Mouse (Mus musculus) cerebellum, postnatal 25 days (tissue): ENCODE results near the gene Mslnl.

Experiments used
- DNase-seq, 2 experiments: peaks; one replicate each; pipeline ENCODE4 v3.0.0; 2021; ENCODE audit warnings: mixed read lengths in 2 of 2

Gene Mslnl

DNA sequence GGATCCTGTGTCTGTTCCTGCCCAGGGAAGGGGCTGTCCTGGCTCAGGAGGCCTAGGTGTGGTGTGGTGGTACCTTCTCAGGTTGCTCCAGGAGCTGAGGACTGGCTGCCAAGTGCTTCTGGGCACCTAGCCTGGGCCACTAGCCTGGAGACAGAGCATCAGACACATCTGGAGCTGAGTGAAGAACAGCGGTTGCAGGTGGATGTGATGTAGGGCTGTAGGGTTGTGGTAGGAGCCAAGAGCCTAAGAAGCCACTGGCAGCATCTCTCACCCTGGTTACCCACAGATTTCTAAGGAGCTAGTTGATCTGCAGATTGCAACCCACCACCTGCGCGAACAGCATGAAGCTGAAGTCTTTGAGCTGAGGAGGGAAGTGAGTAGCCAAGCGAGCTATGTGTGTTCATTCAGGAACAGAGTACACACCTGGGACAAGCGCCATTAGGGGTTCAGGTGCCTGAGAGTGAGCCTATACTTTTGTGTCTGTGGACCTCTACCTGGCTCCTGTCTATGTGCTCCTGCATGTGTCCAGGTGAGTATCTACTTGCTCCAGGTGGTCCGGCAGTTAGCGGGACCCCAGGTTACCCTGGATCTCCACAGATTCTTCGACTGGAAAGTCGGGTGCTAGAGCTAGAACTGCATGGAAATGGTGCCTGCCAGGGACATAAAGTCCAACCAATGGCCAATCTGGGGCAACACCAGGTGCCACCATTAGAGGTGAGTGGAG, 51.1 kb downstream of the Mslnl start:
- DNase-seq = no peak

DNA sequence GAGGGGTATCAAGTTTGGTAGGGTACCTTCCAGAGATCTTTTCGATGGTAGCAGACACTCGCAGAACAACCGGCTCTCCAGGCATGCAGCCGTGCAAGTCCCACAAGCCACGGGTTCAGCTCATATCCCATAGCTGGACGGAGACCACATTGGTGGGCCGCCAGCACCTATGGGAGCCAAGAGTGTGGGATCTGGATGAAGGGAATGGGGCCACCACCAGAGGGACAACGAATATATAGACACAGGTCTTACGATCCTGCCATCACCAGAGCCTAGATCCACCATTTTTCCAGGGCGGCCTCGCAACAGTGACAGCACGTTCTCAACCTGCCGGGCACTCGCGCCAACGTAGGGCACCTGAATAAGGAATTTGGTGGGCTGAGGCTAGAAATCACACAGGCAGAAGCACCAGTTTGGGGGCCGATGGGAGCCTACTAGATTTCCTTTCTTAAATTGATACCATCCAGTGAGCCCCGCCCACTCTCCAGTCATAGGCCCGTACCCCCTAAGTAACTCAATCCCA, 55.5 kb downstream of the Mslnl start:
- peak in 1 of 2 experiments; percentile 33 for DNase-seq

DNA sequence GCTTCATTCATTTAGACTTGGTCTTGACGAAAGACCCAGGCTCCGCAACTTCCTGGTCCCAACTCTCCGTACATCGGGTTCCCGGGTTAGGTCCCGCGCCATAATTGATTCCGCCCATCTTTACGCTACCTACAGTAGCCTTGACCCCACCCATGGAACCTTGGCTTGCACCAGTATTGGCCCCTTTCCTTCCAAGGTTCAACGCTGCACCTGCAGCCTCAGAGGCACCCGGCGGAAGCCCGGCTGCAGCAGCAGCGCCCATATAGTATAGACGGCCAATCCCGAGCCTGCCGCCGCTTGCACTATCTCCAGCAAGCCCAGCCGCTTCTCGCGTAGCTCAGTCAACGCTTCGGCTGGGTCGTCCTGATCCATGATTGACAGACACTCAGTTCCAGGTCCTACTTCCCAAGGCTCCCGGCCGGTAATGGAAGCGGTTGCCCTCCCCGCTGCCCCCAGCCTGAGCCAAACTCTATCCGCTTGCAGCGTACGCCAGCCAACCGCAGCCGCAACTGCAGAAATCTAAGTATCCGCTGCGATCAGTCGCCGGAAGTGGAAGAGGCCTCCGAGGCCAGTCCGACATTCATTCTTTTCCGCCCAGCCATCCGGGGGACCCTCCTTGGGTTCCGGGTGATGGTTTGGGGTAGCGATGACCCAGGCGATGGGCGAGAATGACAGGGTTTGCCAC, 56.1 kb downstream of the Mslnl start:
- peak; percentile 90 to 91 for DNase-seq

DNA sequence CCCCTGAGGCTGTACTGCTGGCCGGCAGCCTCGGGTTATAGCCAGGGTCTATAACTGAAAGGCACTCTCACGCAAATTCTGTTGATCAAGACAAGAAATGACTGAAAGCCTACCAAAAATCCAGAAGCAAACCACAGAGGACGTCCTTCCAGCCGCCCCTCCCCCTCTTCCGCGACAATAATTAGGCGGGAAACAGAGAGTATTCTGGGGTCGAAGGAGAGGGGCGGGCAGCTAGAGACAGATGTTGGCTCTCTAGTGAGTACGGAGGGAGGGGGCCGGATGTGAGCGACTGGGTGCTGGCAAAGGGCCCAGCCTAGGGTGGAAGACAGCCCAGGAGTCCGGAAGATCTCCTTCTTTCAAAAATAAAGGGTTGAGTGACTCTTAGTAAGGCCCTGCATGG, 56.8 kb downstream of the Mslnl start, which contains the start of gene Fam173a:
Gene Fam173a, minus strand, starts transcription at position 287 of the 400 bp plus-strand sequence.
- DNase-seq = peak in 1 of 2 experiments; percentile 73

DNA sequence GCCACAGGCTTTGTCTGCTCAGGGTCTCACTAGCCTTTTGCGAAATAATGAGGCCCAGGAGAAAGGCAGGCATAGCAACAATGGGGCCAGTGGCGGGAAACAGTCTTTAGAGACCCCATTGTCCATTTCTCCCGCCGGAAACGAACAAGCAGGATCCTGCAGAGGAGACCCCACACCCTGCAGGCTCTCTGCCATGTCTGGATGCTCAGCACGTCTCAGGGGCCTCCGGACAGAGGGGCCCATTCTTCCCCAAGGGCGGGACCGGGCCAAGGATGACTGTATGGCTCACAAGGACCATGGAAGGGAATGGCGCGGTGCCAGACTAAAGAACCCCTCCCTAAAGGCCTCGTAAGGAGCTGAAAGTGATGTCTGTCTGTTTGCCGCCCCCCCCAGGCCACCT, 58.4 kb downstream of the Mslnl start:
- DNase-seq = peak in 1 of 2 experiments; percentile 45

DNA sequence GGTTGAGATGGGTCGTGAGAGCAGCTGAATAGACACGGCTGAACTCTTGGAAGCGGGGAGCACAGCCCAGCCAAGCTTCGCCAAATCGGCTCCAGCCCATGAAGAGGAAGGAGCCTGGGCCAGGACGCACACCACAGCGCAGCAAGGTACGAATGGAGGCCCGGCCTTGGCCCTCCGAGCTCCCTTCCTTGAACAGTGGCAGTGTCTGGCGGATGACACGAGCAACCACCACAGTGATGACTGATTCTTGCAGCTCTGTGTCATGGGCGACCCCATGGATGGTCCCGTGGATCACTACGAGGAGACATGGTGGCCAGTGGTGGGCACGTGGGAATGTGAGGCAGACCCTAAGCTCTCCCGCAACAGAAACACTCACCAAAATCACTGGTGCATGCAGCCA, 59.2 kb downstream of the Mslnl start:
- no peak for DNase-seq

DNA sequence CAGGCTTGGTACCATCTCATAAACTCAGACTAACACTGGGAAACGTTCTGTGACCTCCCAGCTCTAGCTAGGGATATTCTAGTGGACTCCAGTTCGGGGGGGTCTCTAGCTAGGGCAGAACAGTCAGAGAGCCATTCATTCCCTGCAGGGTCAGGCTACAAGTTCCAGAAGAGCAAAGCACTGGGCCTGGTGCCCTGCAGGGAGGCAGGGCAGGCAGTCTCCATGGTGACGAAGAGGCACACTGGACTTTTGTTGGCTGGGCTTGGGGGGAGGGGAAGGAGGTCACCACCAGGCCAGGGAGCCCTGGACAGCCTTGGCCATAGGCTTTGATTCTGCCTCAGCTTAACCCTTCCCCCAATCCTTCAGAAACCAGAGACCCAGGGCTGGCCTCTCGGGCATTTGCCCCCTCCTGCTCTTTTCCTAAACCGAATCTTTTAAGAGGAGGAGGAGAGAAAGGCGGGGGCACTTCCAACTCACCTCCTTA, 59.8 kb downstream of the Mslnl start, which contains the start of gene AC134908.4:
Gene AC134908.4, minus strand, starts transcription at position 51 of the 484 bp plus-strand sequence.
- DNase-seq = peak; percentile 22 to 50

DNA sequence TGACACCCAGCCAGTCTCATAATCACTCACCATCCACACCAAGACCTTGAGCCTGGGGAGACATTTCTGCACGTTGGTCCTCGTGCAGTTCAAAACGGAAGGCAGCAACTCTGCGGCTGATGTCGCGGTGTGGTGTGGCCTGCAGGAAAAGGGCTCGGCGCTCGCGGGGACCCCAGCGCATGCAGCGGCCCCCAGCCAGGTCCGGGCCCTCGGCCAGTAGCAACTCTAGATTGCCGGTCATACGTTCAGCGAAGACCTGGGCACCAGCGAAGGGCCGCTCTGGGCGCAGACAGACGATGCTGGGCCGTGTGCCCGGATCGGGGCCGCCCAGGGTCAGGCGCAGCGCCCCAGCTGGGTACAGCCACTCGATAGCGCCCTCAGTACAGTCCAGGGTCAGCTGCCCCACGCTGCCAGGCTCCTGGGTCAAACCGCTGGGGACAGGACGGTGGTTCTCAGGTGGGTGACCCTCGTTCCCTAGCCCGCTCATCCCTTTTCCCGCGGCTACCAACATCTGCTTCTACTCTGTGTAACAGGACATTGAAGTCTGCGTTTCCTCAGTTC, 60.4 kb downstream of the Mslnl start:
- DNase-seq = peak; percentile 19 to 53

DNA sequence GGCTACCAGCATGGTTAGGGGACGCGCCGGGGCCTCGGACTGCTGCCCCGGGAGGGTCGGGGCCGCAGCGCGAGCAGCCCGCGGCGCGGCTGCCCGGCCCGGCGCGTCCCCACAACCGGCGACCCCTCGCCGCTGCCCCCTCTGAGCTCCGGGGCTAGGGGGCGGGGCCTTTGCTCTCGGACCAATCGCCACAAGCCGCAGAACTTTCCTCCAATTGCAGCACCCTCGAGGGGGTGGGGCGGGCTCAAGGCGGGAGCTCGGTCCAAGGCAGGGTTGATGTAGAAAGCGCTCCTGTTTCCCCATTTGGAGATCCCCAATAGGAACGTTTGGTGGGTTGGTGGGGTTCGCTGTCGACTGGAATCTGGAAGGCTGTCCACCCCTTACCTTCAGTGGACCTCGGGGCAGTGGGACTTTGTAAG, 61.1 kb downstream of the Mslnl start, which contains the start of gene Metrn:
Gene Metrn, minus strand, starts transcription at position 186 of the 419 bp plus-strand sequence.
- peak; percentile 67 to 82 for DNase-seq
